Mouse (Mus musculus) hindbrain, embryonic 10.5 days (tissue): ENCODE data around the gene Gse1. TPM values are rescaled to one million over a fixed set of nuclear protein-coding genes. Genes with fewer than 3 reads are reported as not detected.

Experiments
- DNase-seq: peaks from one replicate; pipeline ENCODE4 v3.0.0-alpha.2; 2017; ENCODE audit warnings: low spot score
- H3K27ac ChIP-seq: fragments of 300-500 bp; sonication (generic); 2 replicates; pipeline ENCODE4 v1.5.1; 2016; ENCODE audit warnings: mild to moderate bottlenecking, moderate library complexity
- H3K27me3 ChIP-seq: fragments of 300-500 bp; sonication (generic); 2 replicates; pipeline ENCODE4 v1.6.1; 2016; ENCODE audit warnings: mild to moderate bottlenecking; ENCODE audit not compliant: poor library complexity, insufficient read depth, severe bottlenecking
- H3K36me3 ChIP-seq: fragments of 300-500 bp; sonication (generic); 2 replicates; pipeline ENCODE4 v1.6.1; 2016; ENCODE audit warnings: mild to moderate bottlenecking, moderate library complexity
- H3K4me1 ChIP-seq: fragments of 300-500 bp; sonication (generic); replicated peaks from 2 replicates; pipeline ENCODE4 v1.6.1; 2016; ENCODE audit warnings: mild to moderate bottlenecking
- H3K4me3 ChIP-seq: fragments of 300-500 bp; sonication (generic); 2 replicates; pipeline ENCODE4 v1.5.1; 2016; ENCODE audit warnings: mild to moderate bottlenecking, moderate library complexity
- H3K9me3 ChIP-seq: fragments of 300-500 bp; sonication (generic); 2 replicates; pipeline ENCODE4 v1.6.1; 2016; ENCODE audit warnings: mild to moderate bottlenecking, moderate library complexity
- WGBS: fragments of 180-500 bp; shearing (Covaris S2); methylation state at CpG from one replicate; pipeline ENCODE4 v1.1.7; 2016; 5-methylcytosine and 5-hydroxymethylcytosine counted together
- polyA plus RNA-seq: library from polyadenylated mRNA; unstranded; fragments of >200 nt; fragmentation: Nextera tagmentation; extraction: Ambion mirVana; gene quantifications from 2 replicates; pipeline ENCODE4 v1.2.1, GENCODE M21; 2016

The Gse1 gene
- polyA plus RNA-seq, 1 experiment from 2014 or later: 22.9 TPM

GRCm38 (mm10) chr8:120569123-120569522 is 340.9 kb downstream of the Gse1 start:
- Histone ChIP-seq H3K9me3 (no peaks in the 10 kb centered on the region), H3K36me3 (peaks cover 94% of the 10 kb centered on the region), H3K27ac (no peak overlapping the region), H3K4me3 (no peak overlapping the region), H3K4me1 (peaks cover 95% of the 10 kb centered on the region), H3K27me3 (peaks cover 3% of the 10 kb centered on the region; the same call in 1 of the 2 replicates)
- 96% methylated on average over 17 of the region's 17 CpGs for WGBS
- DNase-seq: no peak

GRCm38 (mm10) chr8:120569939-120570715 is 341.9 kb downstream of the Gse1 start:
- Histone ChIP-seq H3K4me1 (peaks cover 95% of the 10 kb centered on the region), H3K9me3 (no peaks in the 10 kb centered on the region), H3K4me3 (no peak overlapping the region), H3K36me3 (peaks cover 99% of the 10 kb centered on the region), H3K27ac (peak overlapping the region; percentile 71), H3K27me3 (peaks cover 3% of the 10 kb centered on the region; the same call in 1 of the 2 replicates)
- WGBS: 61% methylated on average over 13 of the region's 13 CpGs
- peak; percentile 83 for DNase-seq

- Histone ChIP-seq H3K4me1 (peaks cover 95% of the 10 kb centered on the region), H3K4me3 (no peak overlapping the region)
These were observed 343.3 kb downstream of the Gse1 start for GRCm38 (mm10) chr8:120571561-120571960.

GRCm38 (mm10) chr8:120572534-120572933 is 344.3 kb downstream of the Gse1 start:
- H3K27ac ChIP-seq: 0 out of 2 replicates have a peak overlapping the region, but pooled peaks have one; percentile 20
- H3K36me3 ChIP-seq: peaks cover 99% of the 10 kb centered on the region
- no peaks in the 10 kb centered on the region for H3K9me3 ChIP-seq
- H3K4me3 ChIP-seq: no peak overlapping the region
- WGBS: 75% methylated on average over 21 of the region's 21 CpGs
- DNase-seq: no peak
- peaks cover 95% of the 10 kb centered on the region for H3K4me1 ChIP-seq
- no peaks in the 10 kb centered on the region for H3K27me3 ChIP-seq

More at GRCm38 (mm10) chr8:120571561-120571960, 343.3 kb downstream of the Gse1 start:
- H3K27ac ChIP-seq: no peak overlapping the region
- no peaks in the 10 kb centered on the region for H3K9me3 ChIP-seq
- peaks cover 99% of the 10 kb centered on the region for H3K36me3 ChIP-seq
- no peak for DNase-seq
- H3K27me3 ChIP-seq: peaks cover 1% of the 10 kb centered on the region; the same call in 1 of the 2 replicates
- 74% methylated on average over 8 of the region's 8 CpGs for WGBS

GRCm38 (mm10) chr8:120573866-120574265 is 345.6 kb downstream of the Gse1 start:
- Histone ChIP-seq H3K36me3 (peaks cover 99% of the 10 kb centered on the region), H3K27me3 (no peaks in the 10 kb centered on the region), H3K4me1 (peaks cover 93% of the 10 kb centered on the region), H3K4me3 (no peak overlapping the region), H3K27ac (peak overlapping the region; percentile 46), H3K9me3 (no peaks in the 10 kb centered on the region)
- no peak for DNase-seq
- 60% methylated on average over 11 of the region's 11 CpGs for WGBS

- no peak for DNase-seq
- H3K9me3 ChIP-seq: no peaks in the 10 kb centered on the region
- no peaks in the 10 kb centered on the region for H3K27me3 ChIP-seq
- H3K4me3 ChIP-seq: no peak overlapping the region
- WGBS: 81% methylated on average over 19 of the region's 19 CpGs
- H3K4me1 ChIP-seq: peaks cover 85% of the 10 kb centered on the region
- H3K36me3 ChIP-seq: peaks cover 99% of the 10 kb centered on the region
- peak overlapping the region; percentile 23; the same call in 1 of the 2 replicates for H3K27ac ChIP-seq
These were observed 346.7 kb downstream of the Gse1 start for GRCm38 (mm10) chr8:120574941-120575340.

GRCm38 (mm10) chr8:120575801-120576200 is 347.5 kb downstream of the Gse1 start:
- peaks cover 100% of the 10 kb centered on the region for H3K36me3 ChIP-seq
- H3K9me3 ChIP-seq: no peaks in the 10 kb centered on the region
- 42% methylated on average over 9 of the region's 9 CpGs for WGBS
- peak overlapping the region; percentile 57 for H3K27ac ChIP-seq
- H3K27me3 ChIP-seq: no peaks in the 10 kb centered on the region
- H3K4me3 ChIP-seq: no peak overlapping the region
- peak; percentile 53 for DNase-seq
- peaks cover 79% of the 10 kb centered on the region for H3K4me1 ChIP-seq

GRCm38 (mm10) chr8:120577821-120578220 is 349.6 kb downstream of the Gse1 start:
- WGBS: 89% methylated on average over 17 of the region's 17 CpGs

GRCm38 (mm10) chr8:120580336-120581000 is 352.2 kb downstream of the Gse1 start:
- Histone ChIP-seq H3K27me3 (no peaks in the 10 kb centered on the region), H3K27ac (peak overlapping the region; percentile 45; the same call in 1 of the 2 replicates), H3K36me3 (peaks cover 95% of the 10 kb centered on the region), H3K4me3 (no peak overlapping the region), H3K4me1 (peaks cover 32% of the 10 kb centered on the region), H3K9me3 (no peaks in the 10 kb centered on the region)
- 94% methylated on average over 8 of the region's 8 CpGs for WGBS
- DNase-seq: no peak

More at GRCm38 (mm10) chr8:120577821-120578220, 349.6 kb downstream of the Gse1 start:
- Histone ChIP-seq H3K27me3 (no peaks in the 10 kb centered on the region), H3K36me3 (peaks cover 100% of the 10 kb centered on the region), H3K27ac (no peak overlapping the region), H3K4me1 (peaks cover 59% of the 10 kb centered on the region), H3K4me3 (no peak overlapping the region), H3K9me3 (no peaks in the 10 kb centered on the region)
- DNase-seq: no peak

GRCm38 (mm10) chr8:120581329-120581728 is 353.1 kb downstream of the Gse1 start:
- Histone ChIP-seq H3K9me3 (no peaks in the 10 kb centered on the region), H3K36me3 (peaks cover 93% of the 10 kb centered on the region), H3K4me3 (no peak overlapping the region), H3K27ac (no peak overlapping the region), H3K27me3 (no peaks in the 10 kb centered on the region), H3K4me1 (peaks cover 24% of the 10 kb centered on the region)
- 93% methylated on average over 12 of the region's 12 CpGs for WGBS
- no peak for DNase-seq

GRCm38 (mm10) chr8:120581811-120582210 is 353.6 kb downstream of the Gse1 start:
- H3K36me3 ChIP-seq: peaks cover 93% of the 10 kb centered on the region
- H3K9me3 ChIP-seq: no peaks in the 10 kb centered on the region
- DNase-seq: no peak
- no peak overlapping the region for H3K4me3 ChIP-seq
- no peak overlapping the region for H3K27ac ChIP-seq
- 97% methylated on average over 8 of the region's 8 CpGs for WGBS
- no peaks in the 10 kb centered on the region for H3K27me3 ChIP-seq
- peaks cover 21% of the 10 kb centered on the region for H3K4me1 ChIP-seq

GRCm38 (mm10) chr8:120585521-120585920 is 357.3 kb downstream of the Gse1 start:
- 94% methylated on average over 10 of the region's 10 CpGs for WGBS
- DNase-seq: no peak
- Histone ChIP-seq H3K27ac (no peak overlapping the region), H3K27me3 (no peaks in the 10 kb centered on the region), H3K4me3 (no peak overlapping the region), H3K4me1 (peaks cover 35% of the 10 kb centered on the region), H3K36me3 (peaks cover 66% of the 10 kb centered on the region), H3K9me3 (no peaks in the 10 kb centered on the region)
